Mouse (Mus musculus) stomach, postnatal 0 days (tissue): ENCODE results near the gene Tpcn1. TPM values are rescaled to one million over a fixed set of nuclear protein-coding genes. Genes with fewer than 3 reads are reported as not detected.

Experiments used
- ATAC-seq: fragments of 200-750 bp; cut with Nextera tagmentation; 2 replicates; pipeline ENCODE4 v1.8.0; 2017; ENCODE audit not compliant: low FRiP score, low TSS enrichment
- DNase-seq: peaks from one replicate; pipeline ENCODE4 v3.0.0-alpha.2; 2016; ENCODE audit warnings: low spot score
- H3K27ac ChIP-seq: fragments of 300-500 bp; sonication (generic); replicated peaks from 2 replicates; pipeline ENCODE4 v1.5.1; 2014; ENCODE audit warnings: mild to moderate bottlenecking, control low read depth
- H3K27me3 ChIP-seq: fragments of 300-500 bp; sonication (generic); 2 replicates; pipeline ENCODE4 v1.6.1; 2014; ENCODE audit warnings: low read length; ENCODE audit not compliant: control insufficient read depth, insufficient read depth
- H3K36me3 ChIP-seq: fragments of 300-500 bp; sonication (generic); 2 replicates; pipeline ENCODE4 v1.6.1; 2014; ENCODE audit warnings: low read length, mixed read lengths; ENCODE audit not compliant: control insufficient read depth, insufficient read depth
- H3K4me1 ChIP-seq: fragments of 300-500 bp; sonication (generic); replicated peaks from 2 replicates; pipeline ENCODE4 v1.6.1; 2014; ENCODE audit warnings: antibody characterized with exemption; ENCODE audit not compliant: control insufficient read depth, insufficient read depth
- H3K4me2 ChIP-seq: fragments of 300-500 bp; sonication (generic); replicated peaks from 2 replicates; pipeline ENCODE4 v1.6.1; 2014; ENCODE audit warnings: low read depth, mild to moderate bottlenecking, control low read depth, moderate library complexity
- H3K4me3 ChIP-seq: fragments of 300-500 bp; sonication (generic); 2 replicates; pipeline ENCODE4 v1.5.1; 2014; ENCODE audit warnings: low read depth, low read length, control low read depth
- H3K9ac ChIP-seq: fragments of 300-500 bp; sonication (generic); 2 replicates; pipeline ENCODE4 v1.6.1; 2014; ENCODE audit warnings: mild to moderate bottlenecking, low read length, control low read depth, mixed read lengths
- H3K9me3 ChIP-seq: fragments of 300-500 bp; sonication (generic); 2 replicates; pipeline ENCODE4 v1.6.1; 2016; ENCODE audit warnings: low read length; ENCODE audit not compliant: control insufficient read depth
- CTCF ChIP-seq: IDR thresholded peaks from 2 replicates; pipeline ENCODE4 v1.5.1; 2016; ENCODE audit warnings: antibody characterized with exemption, low read depth, mild to moderate bottlenecking, moderate library complexity
- EP300 ChIP-seq: optimal IDR thresholded peaks from 2 replicates; pipeline ENCODE3; 2016; ENCODE audit warnings: antibody characterized with exemption
- WGBS: fragments of 180-500 bp; shearing (Covaris S2); extraction: QIAGEN DNeasy Blood & Tissue Kit; methylation state at CpG from one replicate; pipeline ENCODE4 v1.1.7; 2014; 5-methylcytosine and 5-hydroxymethylcytosine counted together
- polyA plus RNA-seq: library from polyadenylated mRNA; unstranded; fragments of >200 nt; fragmentation: Nextera tagmentation; extraction: Ambion mirVana; gene quantifications from 2 replicates; pipeline ENCODE4 v1.2.1, GENCODE M21; 2015

The Tpcn1 gene
- polyA plus RNA-seq, 1 experiment from 2014 or later = 12.7 TPM

DNA sequence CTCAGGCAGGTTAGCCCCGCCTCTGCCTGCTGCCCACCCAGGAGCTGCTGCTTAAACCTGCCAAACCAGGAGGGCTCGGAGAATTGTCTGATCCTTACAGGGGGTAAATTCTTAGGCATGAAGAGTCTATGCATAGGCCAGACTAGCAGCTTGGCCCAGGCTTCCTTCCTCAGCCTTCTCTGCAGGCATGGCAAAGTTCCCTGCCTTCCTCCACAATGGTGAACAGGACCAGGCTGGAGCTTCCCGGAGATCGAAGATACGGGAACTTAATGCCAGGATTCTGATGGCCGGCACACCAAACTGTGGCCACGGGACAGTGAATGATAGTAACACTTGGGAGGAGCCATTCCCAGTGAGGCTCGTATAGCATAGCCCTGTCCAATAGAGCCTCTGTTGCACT lies 30.4 kb downstream of the Tpcn1 start:
- Histone ChIP-seq H3K27me3 (no peaks in the 10 kb centered on the region), H3K4me2 (no peak overlapping the region), H3K9ac (no peak overlapping the region), H3K27ac (no peak overlapping the region), H3K4me3 (no peak overlapping the region), H3K4me1 (no peaks in the 10 kb centered on the region), H3K9me3 (no peaks in the 10 kb centered on the region), H3K36me3 (peaks cover 15% of the 10 kb centered on the region; the same call in 1 of the 2 replicates)
- DNase-seq = no peak
- 75% methylated on average over 8 of the region's 8 CpGs for WGBS
- TF ChIP-seq EP300 = no peak
- no peak for TF ChIP-seq CTCF
- no peak for ATAC-seq

DNA sequence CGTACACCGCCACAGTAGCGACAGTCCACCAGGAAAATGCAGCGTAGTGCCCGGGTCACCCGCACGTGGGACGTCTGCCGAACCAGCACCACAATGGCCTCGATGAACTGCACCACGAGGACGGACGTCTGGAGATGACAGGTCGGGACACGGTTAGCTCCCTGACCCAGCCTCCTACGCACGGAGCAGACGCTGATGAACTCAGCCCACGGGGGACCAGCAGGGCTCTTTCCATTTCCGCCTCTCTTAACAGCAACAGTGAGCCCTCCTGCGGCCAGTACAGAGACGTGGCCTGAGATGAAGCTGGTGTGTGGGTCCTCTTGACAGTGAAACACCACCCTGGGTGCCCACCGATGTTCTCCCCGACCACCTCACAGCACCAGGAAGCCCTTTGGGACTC lies 32.6 kb downstream of the Tpcn1 start:
- Histone ChIP-seq H3K4me3 (no peak overlapping the region), H3K36me3 (peaks cover 22% of the 10 kb centered on the region; the same call in 1 of the 2 replicates), H3K27ac (no peak overlapping the region), H3K27me3 (no peaks in the 10 kb centered on the region), H3K4me1 (no peaks in the 10 kb centered on the region), H3K9ac (no peak overlapping the region), H3K4me2 (no peak overlapping the region), H3K9me3 (no peaks in the 10 kb centered on the region)
- no peak for ATAC-seq
- 89% methylated on average over 24 of the region's 24 CpGs for WGBS
- TF ChIP-seq EP300 (no peak), CTCF (no peak)
- DNase-seq = no peak

DNA sequence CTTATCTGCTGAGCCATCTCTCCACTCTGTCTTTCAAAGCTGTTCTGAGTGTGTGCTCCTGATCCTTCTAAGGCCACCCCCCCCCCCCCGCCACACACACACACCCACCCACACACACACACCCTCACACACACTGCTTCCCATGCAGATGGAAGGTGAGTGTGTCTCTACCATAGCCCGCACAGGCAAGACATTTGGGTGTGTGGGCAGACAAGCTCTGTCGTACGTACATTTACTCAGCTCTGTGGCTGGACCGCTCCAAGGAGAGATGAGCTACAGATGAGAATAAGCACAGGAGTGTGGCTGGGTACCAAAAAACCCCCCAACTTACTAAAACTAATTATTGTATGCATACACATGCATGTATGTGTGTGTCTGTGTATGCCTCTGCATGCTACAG lies 37.8 kb downstream of the Tpcn1 start:
- 94% methylated on average over 5 of the region's 5 CpGs for WGBS
- Histone ChIP-seq H3K9ac (no peak overlapping the region), H3K9me3 (no peaks in the 10 kb centered on the region), H3K4me2 (no peak overlapping the region), H3K4me3 (no peak overlapping the region), H3K36me3 (peaks cover 22% of the 10 kb centered on the region), H3K27ac (no peak overlapping the region), H3K27me3 (no peaks in the 10 kb centered on the region), H3K4me1 (no peaks in the 10 kb centered on the region)
- no peak for ATAC-seq
- TF ChIP-seq CTCF (no peak), EP300 (no peak)
- DNase-seq = no peak

DNA sequence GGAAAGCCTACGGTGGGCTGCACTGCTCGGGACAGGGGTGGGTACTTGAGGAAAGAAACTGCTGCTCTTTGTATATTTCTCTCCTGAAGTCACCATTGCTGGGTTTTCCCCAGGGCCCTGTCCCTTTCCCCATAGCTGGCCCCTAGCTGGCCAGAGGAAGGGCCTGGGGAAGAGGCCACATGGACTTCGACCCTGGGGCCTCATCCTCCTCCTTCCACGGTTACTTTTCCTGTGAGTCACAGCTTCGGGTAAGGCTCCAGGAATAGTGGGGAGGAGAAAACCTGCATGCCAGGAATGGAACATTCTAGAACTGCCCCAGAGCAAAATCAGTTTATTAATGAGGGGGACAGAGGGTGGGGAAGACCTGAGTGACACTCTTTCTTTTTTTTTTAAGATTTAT lies 38.3 kb downstream of the Tpcn1 start:
- Histone ChIP-seq H3K36me3 (peaks cover 20% of the 10 kb centered on the region), H3K27ac (no peak overlapping the region), H3K4me1 (no peaks in the 10 kb centered on the region), H3K4me2 (no peak overlapping the region), H3K9me3 (no peaks in the 10 kb centered on the region), H3K4me3 (no peak overlapping the region), H3K9ac (no peak overlapping the region), H3K27me3 (no peaks in the 10 kb centered on the region)
- DNase-seq (peak; percentile 53), ATAC-seq (peak; percentile 69)
- WGBS = 73% methylated on average over 5 of the region's 5 CpGs
- TF ChIP-seq CTCF (no peak), EP300 (no peak)

DNA sequence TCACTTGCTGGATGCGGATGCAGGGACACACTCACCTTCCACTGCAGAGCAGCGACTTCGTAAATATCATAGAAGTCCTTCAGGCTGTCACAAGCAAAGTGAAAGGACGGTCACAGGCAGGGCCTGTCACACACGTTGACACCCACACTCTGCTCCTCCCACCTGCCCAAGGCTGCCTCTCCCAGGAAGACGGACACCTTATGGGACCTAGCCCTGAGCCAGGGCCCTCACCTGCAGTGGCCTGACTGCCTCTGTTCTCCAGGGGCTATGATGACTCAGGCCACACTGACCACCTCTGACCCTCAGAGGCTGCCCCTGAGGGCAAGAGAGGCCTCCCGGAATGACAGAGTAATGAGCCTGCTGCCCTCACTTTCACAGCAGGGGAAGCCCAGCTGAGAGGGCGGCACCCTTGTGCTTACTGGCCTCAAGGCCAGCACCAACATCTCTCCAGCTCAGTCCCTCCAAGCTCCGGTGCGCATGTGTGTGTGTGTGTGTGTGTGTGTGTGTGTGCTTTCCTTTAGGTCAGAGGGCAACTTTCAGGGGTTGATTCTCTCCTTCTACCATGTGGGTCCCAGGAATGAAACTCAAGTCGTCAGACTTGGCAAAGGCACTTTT lies 40.1 kb downstream of the Tpcn1 start:
- Histone ChIP-seq H3K4me2 (no peak overlapping the region), H3K9me3 (no peaks in the 10 kb centered on the region), H3K4me3 (no peak overlapping the region), H3K4me1 (no peaks in the 10 kb centered on the region), H3K9ac (no peak overlapping the region), H3K27me3 (no peaks in the 10 kb centered on the region), H3K27ac (no peak overlapping the region), H3K36me3 (peaks cover 16% of the 10 kb centered on the region)
- ATAC-seq (0 out of 2 replicates have a peak, but pooled peaks have one; percentile 27), DNase-seq (no peak)
- TF ChIP-seq CTCF (no peak), EP300 (no peak)
- WGBS = 68% methylated on average over 11 of the region's 11 CpGs

GRCm38 (mm10) chr5:120536632-120537031 lies 51.8 kb downstream of the Tpcn1 start:
- Histone ChIP-seq H3K9ac (no peak overlapping the region), H3K27ac (no peak overlapping the region), H3K4me3 (no peak overlapping the region), H3K36me3 (peaks cover 12% of the 10 kb centered on the region), H3K9me3 (no peaks in the 10 kb centered on the region), H3K4me1 (no peaks in the 10 kb centered on the region), H3K4me2 (no peak overlapping the region), H3K27me3 (no peaks in the 10 kb centered on the region)
- no peak for TF ChIP-seq CTCF
- TF ChIP-seq EP300 = no peak
- no peak for DNase-seq
- 72% methylated on average over 5 of the region's 5 CpGs for WGBS
- no peak for ATAC-seq
